Mouse (Mus musculus): ENCODE data around the gene Cpne5. TPM values are rescaled to one million over a fixed set of nuclear protein-coding genes. Genes with fewer than 3 reads are reported as not detected.
"Not testable (repeated sequence)": the region's sequence is repeated elsewhere in the genome, so short reads cannot be mapped to it uniquely, and the experiment has no call there.

Cpne5 gene
- 100 to 1,000 TPM; 121 to 149 TPM for total RNA-seq (2021)

- DNase-seq (ENCODE audit: low spot score in 2 of 2): peak; percentile 47 to 51
- intact Hi-C loops (cut with DNase I): loop anchor here (5.0 kb wide), 1 partner anchor 46 kb away; no protein-coding TSS in a partner anchor
These were observed at the start of gene Cpne5 for GRCm38 (mm10) chr17:29237772-29238420. Gene Cpne5, minus strand, starts transcription at chr17:29238167.

- intact Hi-C loops (cut with DNase I): no loop called here
- no peak for DNase-seq (ENCODE audit: low spot score in 2 of 2)
These were observed 44.4 kb upstream of the Cpne5 start for GRCm38 (mm10) chr17:29282216-29282952.

GRCm38 (mm10) chr17:29281541-29281940 is 43.6 kb upstream of the Cpne5 start:
- intact Hi-C loops (cut with DNase I): no loop called here

GRCm38 (mm10) chr17:29280422-29280821 is 42.5 kb upstream of the Cpne5 start:
- no peak for DNase-seq (ENCODE audit: low spot score in 2 of 2)
- intact Hi-C loops (cut with DNase I): no loop called here

More at GRCm38 (mm10) chr17:29281541-29281940, 43.6 kb upstream of the Cpne5 start:
- no peak for DNase-seq (ENCODE audit: low spot score in 2 of 2)

- intact Hi-C loops (cut with DNase I): no loop called here
- no peak for DNase-seq (ENCODE audit: low spot score in 2 of 2)
These were observed 35.9 kb upstream of the Cpne5 start for GRCm38 (mm10) chr17:29273889-29274288.

- intact Hi-C loops (cut with DNase I): no loop called here
- DNase-seq (ENCODE audit: low spot score in 2 of 2): no peak
These were observed 35.2 kb upstream of the Cpne5 start for GRCm38 (mm10) chr17:29273156-29273555.

- intact Hi-C loops (cut with DNase I): no loop called here
- DNase-seq (ENCODE audit: low spot score in 2 of 2): no peak
These were observed 32.3 kb upstream of the Cpne5 start for GRCm38 (mm10) chr17:29270148-29270698.

GRCm38 (mm10) chr17:29269349-29269706 is 31.4 kb upstream of the Cpne5 start:
- DNase-seq (ENCODE audit: low spot score in 2 of 2): no peak
- intact Hi-C loops (cut with DNase I): loop anchor here (2.0 to 5.0 kb wide), 2 partner anchors 101 to 223 kb away; partner anchors contain the start of gene Pim1

- DNase-seq (ENCODE audit: low spot score in 2 of 2): peak; percentile 93 to 96
These were observed 30.8 kb upstream of the Cpne5 start, which contains the start of gene BC004004 for GRCm38 (mm10) chr17:29268682-29269348. Gene BC004004, plus strand, starts transcription at chr17:29268788.

GRCm38 (mm10) chr17:29267931-29268681 is 30.1 kb upstream of the Cpne5 start:
- intact Hi-C loops (cut with DNase I): loop anchor here (2.0 to 5.0 kb wide), 2 partner anchors 103 to 224 kb away; partner anchors contain the start of gene Pim1
- DNase-seq (ENCODE audit: low spot score in 2 of 2): no peak

More at GRCm38 (mm10) chr17:29268682-29269348, 30.8 kb upstream of the Cpne5 start, which contains the start of gene BC004004:
- intact Hi-C loops (cut with DNase I): loop anchor here (2.0 to 5.0 kb wide), 2 partner anchors 102 to 223 kb away; partner anchors contain the start of gene Pim1

- intact Hi-C loops (cut with DNase I): loop anchor here (5.0 kb wide), 1 partner anchor 225 kb away; the partner anchor contains the start of gene Pim1
- DNase-seq (ENCODE audit: low spot score in 2 of 2): not testable (repeated sequence)
These were observed 29.1 kb upstream of the Cpne5 start for GRCm38 (mm10) chr17:29267040-29267439.

GRCm38 (mm10) chr17:29264760-29265159 is 26.8 kb upstream of the Cpne5 start:
- DNase-seq (ENCODE audit: low spot score in 2 of 2): no peak
- intact Hi-C loops (cut with DNase I): loop anchor here (5.0 kb wide), 1 partner anchor 228 kb away; the partner anchor contains the start of gene Pim1

- intact Hi-C loops (cut with DNase I): loop anchor here (2.0 kb wide), 1 partner anchor 251 kb away; no protein-coding TSS in a partner anchor
- peak; percentile 72 to 81 for DNase-seq (ENCODE audit: low spot score in 2 of 2)
These were observed 26.1 kb upstream of the Cpne5 start, which contains the start of gene Ppil1 for GRCm38 (mm10) chr17:29263840-29264633. Gene Ppil1, minus strand, starts transcription at chr17:29264186.

- DNase-seq (ENCODE audit: low spot score in 2 of 2): no peak
- intact Hi-C loops (cut with DNase I): loop anchor here (2.0 kb wide), 1 partner anchor 251 kb away; no protein-coding TSS in a partner anchor
These were observed 25.4 kb upstream of the Cpne5 start for GRCm38 (mm10) chr17:29263417-29263816.

GRCm38 (mm10) chr17:29262259-29262649 is 24.3 kb upstream of the Cpne5 start:
- DNase-seq (ENCODE audit: low spot score in 2 of 2): no peak
- intact Hi-C loops (cut with DNase I): loop anchor here (2.0 kb wide), 1 partner anchor 253 kb away; no protein-coding TSS in a partner anchor

GRCm38 (mm10) chr17:29261603-29262258 is 23.8 kb upstream of the Cpne5 start:
- DNase-seq (ENCODE audit: low spot score in 2 of 2): no peak
- intact Hi-C loops (cut with DNase I): loop anchor here (2.0 kb wide), 1 partner anchor 253 kb away; no protein-coding TSS in a partner anchor

GRCm38 (mm10) chr17:29260501-29260900 is 22.5 kb upstream of the Cpne5 start:
- no peak for DNase-seq (ENCODE audit: low spot score in 2 of 2)
- intact Hi-C loops (cut with DNase I): no loop called here

Measured in left cerebral cortex, postnatal 25 days (tissue).